Mouse (Mus musculus): ENCODE measurements at regions not wholly inside any gene's neighbourhood (a gene's known extent, or its start where the extent isn't known, plus 50 kb on each side); places are given as distances from the start of the nearest gene placed in this dataset.

DNA sequence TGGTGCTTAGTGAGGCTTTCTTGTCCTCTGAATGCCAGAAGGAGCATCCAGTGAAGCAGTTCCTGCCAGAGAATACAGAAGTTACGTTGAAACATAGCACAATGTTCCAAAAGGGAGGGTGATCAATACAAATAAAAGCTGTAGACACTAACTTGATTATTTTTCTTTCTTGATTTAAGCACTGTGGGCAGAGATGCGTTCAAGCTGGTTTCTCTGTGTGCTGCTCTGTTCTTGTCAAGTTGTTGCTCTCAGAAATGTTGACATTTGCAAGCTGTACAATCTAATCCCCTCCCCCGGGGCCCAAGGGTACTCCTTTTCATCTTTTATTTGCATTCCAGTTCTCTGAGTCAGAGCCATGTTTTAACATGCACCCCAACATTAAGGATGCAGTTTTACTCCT is 177.7 kb downstream of the Npr3 start:
- Histone ChIP-seq H3K27ac (replicated peaks; ENCODE audit: low read depth, low read length) (no peak overlapping the region), H3K4me2 (ENCODE audit: low read depth, severe bottlenecking) (no peak overlapping the region), H3K9ac (ENCODE audit: low read length) (no peak overlapping the region)

DNA sequence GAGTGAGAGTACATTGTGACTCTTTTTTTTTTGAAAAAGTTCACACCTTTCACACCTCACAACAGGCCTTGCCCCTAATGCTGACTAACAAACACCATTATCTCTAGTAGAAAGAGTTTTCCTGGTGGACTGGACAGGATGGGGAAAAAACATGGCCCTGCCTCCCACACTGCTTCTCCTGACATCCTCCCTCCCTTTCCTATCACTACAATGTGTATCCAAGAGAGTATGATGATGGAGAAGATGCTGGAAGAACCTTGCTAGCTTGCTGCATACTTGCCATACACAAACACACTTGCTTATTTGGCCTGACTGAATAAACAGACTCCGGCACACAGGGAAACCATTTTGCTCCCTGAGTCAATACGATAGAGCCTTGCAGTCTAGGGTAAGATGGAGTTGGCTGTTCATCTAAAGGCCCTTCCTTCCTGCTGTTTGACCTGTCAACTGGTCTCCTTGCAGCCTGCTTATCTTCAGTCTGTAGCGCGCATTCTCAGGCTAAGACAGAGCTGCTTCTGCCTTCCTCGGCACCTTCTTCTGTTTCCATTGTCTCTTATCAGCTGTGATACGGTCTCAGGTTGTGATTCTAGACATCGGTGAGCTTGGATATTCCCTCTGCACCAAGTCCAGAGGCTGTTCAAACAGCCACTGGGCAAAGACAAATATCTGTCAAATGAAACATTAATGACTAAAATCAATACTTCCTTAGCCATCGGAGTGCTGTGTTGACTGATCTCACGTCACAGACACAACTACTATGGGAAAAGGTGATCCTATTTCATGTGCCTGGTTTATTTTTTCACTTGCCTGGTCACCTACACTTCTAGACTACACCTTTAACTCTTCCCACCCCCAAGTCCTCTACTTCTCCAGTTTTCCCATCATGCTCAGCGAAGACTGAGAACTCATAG is 181.2 kb downstream of the Npr3 start:
- H3K27ac ChIP-seq (replicated peaks; ENCODE audit: low read depth, low read length): no peak overlapping the region
- 88% methylated on average over 10 of the region's 10 CpGs for WGBS
- H3K9ac ChIP-seq (ENCODE audit: low read length): no peak overlapping the region
- ATAC-seq (ENCODE audit: insufficient number of reproducible peaks, low FRiP score, low TSS enrichment, low read depth) (no peak), DNase-seq (ENCODE audit: low spot score) (no peak)
- no peaks in the 10 kb centered on the region for H3K27me3 ChIP-seq (ENCODE audit: control insufficient read depth, insufficient read depth, low read length)
- no peak overlapping the region for H3K4me3 ChIP-seq (ENCODE audit: low read depth, low read length)
- no peaks in the 10 kb centered on the region for H3K9me3 ChIP-seq (ENCODE audit: control insufficient read depth, low read length)
- H3K36me3 ChIP-seq (ENCODE audit: control insufficient read depth, insufficient read depth, low read length): no peaks in the 10 kb centered on the region
- no peaks in the 10 kb centered on the region for H3K4me1 ChIP-seq (ENCODE audit: control insufficient read depth, insufficient read depth, low read length)
- H3K4me2 ChIP-seq (ENCODE audit: low read depth, severe bottlenecking): no peak overlapping the region

More for the DNA sequence above, 177.7 kb downstream of the Npr3 start:
- no peaks in the 10 kb centered on the region for H3K4me1 ChIP-seq (ENCODE audit: control insufficient read depth, insufficient read depth, low read length)
- ATAC-seq (ENCODE audit: insufficient number of reproducible peaks, low FRiP score, low TSS enrichment, low read depth) (no peak), DNase-seq (ENCODE audit: low spot score) (no peak)
- WGBS: 53% methylated on average over 3 of the region's 3 CpGs
- H3K9me3 ChIP-seq (ENCODE audit: control insufficient read depth, low read length): no peaks in the 10 kb centered on the region
- no peaks in the 10 kb centered on the region for H3K27me3 ChIP-seq (ENCODE audit: control insufficient read depth, insufficient read depth, low read length)
- no peak overlapping the region for H3K4me3 ChIP-seq (ENCODE audit: low read depth, low read length)
- no peaks in the 10 kb centered on the region for H3K36me3 ChIP-seq (ENCODE audit: control insufficient read depth, insufficient read depth, low read length)

DNA sequence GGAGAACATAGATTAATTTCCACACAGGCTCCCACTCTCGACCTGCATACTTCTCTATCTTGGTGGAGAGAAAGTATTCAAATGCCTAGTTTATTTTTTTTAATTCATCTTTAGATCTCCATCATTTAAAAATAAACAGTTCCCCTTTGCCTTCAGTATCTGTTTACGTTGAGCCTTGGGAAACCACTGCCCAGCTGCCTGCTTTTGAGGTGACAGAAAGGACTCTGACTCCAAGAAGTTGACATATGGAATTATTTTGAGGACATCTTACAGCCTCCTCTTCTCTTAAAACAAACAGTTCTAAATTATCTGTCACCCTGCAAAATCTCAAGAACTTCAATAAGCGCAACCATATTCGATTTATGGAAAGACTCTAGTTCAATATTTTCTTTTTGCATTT is 186.4 kb downstream of the Npr3 start:
- no peaks in the 10 kb centered on the region for H3K4me1 ChIP-seq (ENCODE audit: control insufficient read depth, insufficient read depth, low read length)
- H3K9me3 ChIP-seq (ENCODE audit: control insufficient read depth, low read length): no peaks in the 10 kb centered on the region
- H3K9ac ChIP-seq (ENCODE audit: low read length): no peak overlapping the region
- no peak overlapping the region for H3K27ac ChIP-seq (replicated peaks; ENCODE audit: low read depth, low read length)
- no peak overlapping the region for H3K4me2 ChIP-seq (ENCODE audit: low read depth, severe bottlenecking)
- no peaks in the 10 kb centered on the region for H3K27me3 ChIP-seq (ENCODE audit: control insufficient read depth, insufficient read depth, low read length)
- no peak for DNase-seq (ENCODE audit: low spot score)
- WGBS: 67% methylated on average over 4 of the region's 4 CpGs
- ATAC-seq (ENCODE audit: insufficient number of reproducible peaks, low FRiP score, low TSS enrichment, low read depth): no peak
- H3K36me3 ChIP-seq (ENCODE audit: control insufficient read depth, insufficient read depth, low read length): no peaks in the 10 kb centered on the region
- no peak overlapping the region for H3K4me3 ChIP-seq (ENCODE audit: low read depth, low read length)

DNA sequence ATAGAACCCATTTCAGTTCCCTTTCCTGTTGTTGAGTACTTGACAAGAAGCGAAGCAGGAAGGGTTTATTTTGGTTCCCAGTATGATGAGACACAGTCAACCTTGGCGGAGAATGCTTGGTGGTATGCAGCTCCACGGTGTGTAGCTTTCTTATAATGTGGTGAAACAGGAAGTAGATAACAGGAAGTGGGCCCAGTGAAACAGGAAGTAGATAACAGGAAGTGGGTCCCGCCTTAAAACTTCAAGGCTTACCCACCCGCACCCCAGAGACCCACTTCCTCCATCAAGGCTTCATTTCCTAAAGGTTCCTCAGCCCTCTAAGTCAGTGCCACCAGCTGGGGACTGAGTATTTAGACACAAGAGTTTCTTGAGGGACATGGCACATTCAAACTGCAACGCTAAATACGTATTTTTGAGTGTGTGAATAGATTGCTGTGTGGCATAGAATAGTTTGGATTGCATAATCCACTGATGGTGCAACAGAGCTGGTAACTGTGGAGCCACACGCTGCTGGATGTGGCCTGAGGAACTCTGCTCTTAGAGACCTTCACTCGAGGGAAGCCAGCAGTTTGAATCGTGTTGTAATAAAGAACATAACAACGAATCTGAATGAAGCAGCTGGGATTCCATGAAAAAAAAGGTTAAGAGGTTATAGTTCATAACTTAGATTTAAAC is 190.8 kb downstream of the Npr3 start:
- WGBS: 91% methylated on average over 11 of the region's 11 CpGs

DNA sequence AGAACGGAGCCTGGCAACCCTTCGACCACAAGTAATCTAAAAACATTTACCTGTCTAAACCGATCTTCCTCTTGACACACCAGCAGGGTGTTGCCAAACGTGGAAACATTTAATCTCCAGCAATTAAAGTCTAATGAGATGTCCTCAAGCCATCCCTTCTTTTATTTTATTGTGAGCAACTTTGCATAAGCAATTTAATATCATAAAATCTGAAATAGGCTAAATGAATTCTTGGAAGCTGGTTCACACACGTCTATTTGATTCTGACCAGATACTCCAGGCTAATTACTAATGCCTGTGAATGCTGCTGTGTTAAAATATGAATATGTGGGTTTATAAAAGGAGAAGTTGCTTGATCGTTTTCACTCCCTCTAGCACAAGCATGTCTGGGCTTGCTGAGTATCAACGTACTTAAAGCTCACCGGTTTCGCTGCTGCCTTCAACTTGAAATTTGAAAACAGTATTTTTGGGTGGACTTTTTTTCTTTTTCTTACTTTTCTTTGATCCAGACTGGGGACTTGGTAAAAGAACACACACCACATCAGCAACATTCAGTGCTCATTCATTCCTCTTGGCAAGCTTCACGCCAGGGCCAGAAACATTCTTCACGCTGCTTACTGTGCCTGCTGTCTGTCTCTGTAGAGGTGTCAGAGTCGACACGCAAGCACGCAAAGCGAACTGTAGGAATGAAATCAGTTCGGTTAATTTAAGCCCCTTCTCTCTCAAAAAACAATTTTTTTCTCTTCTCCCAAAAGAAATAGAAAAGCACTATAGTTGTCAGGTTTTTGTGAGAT is 194.4 kb downstream of the Npr3 start:
- Histone ChIP-seq H3K9ac (ENCODE audit: low read length) (no peak overlapping the region), H3K4me2 (ENCODE audit: low read depth, severe bottlenecking) (no peak overlapping the region), H3K27me3 (ENCODE audit: control insufficient read depth, insufficient read depth, low read length) (no peaks in the 10 kb centered on the region), H3K27ac (replicated peaks; ENCODE audit: low read depth, low read length) (no peak overlapping the region), H3K4me1 (ENCODE audit: control insufficient read depth, insufficient read depth, low read length) (no peaks in the 10 kb centered on the region), H3K4me3 (ENCODE audit: low read depth, low read length) (no peak overlapping the region), H3K36me3 (ENCODE audit: control insufficient read depth, insufficient read depth, low read length) (no peaks in the 10 kb centered on the region), H3K9me3 (ENCODE audit: control insufficient read depth, low read length) (no peaks in the 10 kb centered on the region)
- ATAC-seq (ENCODE audit: insufficient number of reproducible peaks, low FRiP score, low TSS enrichment, low read depth): no peak
- DNase-seq (ENCODE audit: low spot score): no peak
- 66% methylated on average over 16 of the region's 16 CpGs for WGBS

More for the DNA sequence above, 190.8 kb downstream of the Npr3 start:
- no peaks in the 10 kb centered on the region for H3K9me3 ChIP-seq (ENCODE audit: control insufficient read depth, low read length)
- no peaks in the 10 kb centered on the region for H3K36me3 ChIP-seq (ENCODE audit: control insufficient read depth, insufficient read depth, low read length)
- DNase-seq (ENCODE audit: low spot score) (no peak), ATAC-seq (ENCODE audit: insufficient number of reproducible peaks, low FRiP score, low TSS enrichment, low read depth) (no peak)
- H3K9ac ChIP-seq (ENCODE audit: low read length): no peak overlapping the region
- H3K4me1 ChIP-seq (ENCODE audit: control insufficient read depth, insufficient read depth, low read length): no peaks in the 10 kb centered on the region
- no peak overlapping the region for H3K27ac ChIP-seq (replicated peaks; ENCODE audit: low read depth, low read length)
- no peak overlapping the region for H3K4me2 ChIP-seq (ENCODE audit: low read depth, severe bottlenecking)
- no peak overlapping the region for H3K4me3 ChIP-seq (ENCODE audit: low read depth, low read length)
- no peaks in the 10 kb centered on the region for H3K27me3 ChIP-seq (ENCODE audit: control insufficient read depth, insufficient read depth, low read length)

DNA sequence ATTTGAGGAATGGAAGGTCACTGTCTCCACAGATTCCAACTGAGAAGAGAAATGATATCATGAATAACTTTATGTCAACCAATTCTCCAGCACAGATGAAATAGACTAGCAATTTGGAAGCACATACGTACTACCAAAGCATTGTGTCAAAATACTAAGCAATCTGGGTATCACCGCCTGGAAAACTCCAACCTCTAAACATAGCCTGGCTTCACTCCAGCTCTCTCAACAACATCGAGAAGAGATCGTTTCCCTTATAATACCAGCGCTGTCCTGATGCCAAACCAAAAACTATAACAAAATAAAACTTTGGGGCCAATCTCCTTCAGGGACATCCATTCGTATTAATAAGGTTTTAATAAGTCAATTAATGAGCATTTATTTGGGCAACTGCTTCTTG is 205.8 kb downstream of the Npr3 start:
- no peaks in the 10 kb centered on the region for H3K9me3 ChIP-seq (ENCODE audit: control insufficient read depth, low read length)
- WGBS: 92% methylated on average over 6 of the region's 6 CpGs
- no peak overlapping the region for H3K27ac ChIP-seq (replicated peaks; ENCODE audit: low read depth, low read length)
- H3K4me1 ChIP-seq (ENCODE audit: control insufficient read depth, insufficient read depth, low read length): no peaks in the 10 kb centered on the region
- H3K4me3 ChIP-seq (ENCODE audit: low read depth, low read length): no peak overlapping the region
- no peak overlapping the region for H3K9ac ChIP-seq (ENCODE audit: low read length)
- no peak for DNase-seq (ENCODE audit: low spot score)
- H3K4me2 ChIP-seq (ENCODE audit: low read depth, severe bottlenecking): no peak overlapping the region
- ATAC-seq (ENCODE audit: insufficient number of reproducible peaks, low FRiP score, low TSS enrichment, low read depth): no peak
- no peaks in the 10 kb centered on the region for H3K27me3 ChIP-seq (ENCODE audit: control insufficient read depth, insufficient read depth, low read length)
- H3K36me3 ChIP-seq (ENCODE audit: control insufficient read depth, insufficient read depth, low read length): no peaks in the 10 kb centered on the region

DNA sequence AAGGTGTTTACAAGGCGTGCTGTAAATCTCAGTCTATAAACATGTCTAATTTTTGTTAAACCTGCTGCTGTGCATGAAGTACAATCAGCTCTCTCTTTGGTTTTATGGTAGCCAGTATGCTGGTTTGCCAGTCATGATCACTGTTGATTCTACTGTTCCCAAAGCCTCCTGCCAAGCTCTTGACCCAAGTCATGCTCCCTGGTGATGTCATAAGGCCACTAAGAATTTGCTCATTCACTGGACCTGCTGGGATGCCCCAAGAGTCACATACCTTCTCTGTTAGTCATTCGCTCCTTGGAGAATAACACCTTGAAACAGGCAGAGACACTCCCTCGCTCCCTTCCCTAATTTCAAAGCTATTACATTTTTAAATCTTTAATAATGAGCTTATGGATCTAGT is 207.2 kb downstream of the Npr3 start:
- 83% methylated on average over 3 of the region's 3 CpGs for WGBS

DNA sequence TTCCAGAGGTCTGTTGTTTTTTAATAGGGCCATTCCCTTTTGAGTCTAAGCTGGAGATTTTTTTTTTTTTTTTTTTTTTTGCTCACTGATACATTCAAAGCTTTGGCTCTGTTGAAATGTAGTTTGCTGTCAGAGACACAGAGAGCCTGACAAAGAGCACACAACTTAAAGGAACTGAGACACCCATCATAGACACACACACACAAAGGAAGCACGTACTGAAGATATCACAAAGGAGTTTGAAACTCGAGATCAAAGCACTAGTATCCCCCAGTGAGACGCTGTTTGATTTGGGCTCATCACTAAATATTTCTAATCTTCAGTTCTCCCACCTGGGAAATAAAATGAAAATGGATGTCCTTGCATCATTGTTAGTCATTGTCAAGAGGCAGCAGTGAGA is 210.0 kb downstream of the Npr3 start:
- H3K4me3 ChIP-seq (ENCODE audit: low read depth, low read length): no peak overlapping the region
- ATAC-seq (ENCODE audit: insufficient number of reproducible peaks, low FRiP score, low TSS enrichment, low read depth) (no peak), DNase-seq (ENCODE audit: low spot score) (no peak)
- no peak overlapping the region for H3K27ac ChIP-seq (replicated peaks; ENCODE audit: low read depth, low read length)
- 57% methylated on average over 3 of the region's 3 CpGs for WGBS
- H3K4me1 ChIP-seq (ENCODE audit: control insufficient read depth, insufficient read depth, low read length): no peaks in the 10 kb centered on the region
- H3K4me2 ChIP-seq (ENCODE audit: low read depth, severe bottlenecking): no peak overlapping the region
- H3K9ac ChIP-seq (ENCODE audit: low read length): no peak overlapping the region
- no peaks in the 10 kb centered on the region for H3K27me3 ChIP-seq (ENCODE audit: control insufficient read depth, insufficient read depth, low read length)
- H3K36me3 ChIP-seq (ENCODE audit: control insufficient read depth, insufficient read depth, low read length): no peaks in the 10 kb centered on the region
- no peaks in the 10 kb centered on the region for H3K9me3 ChIP-seq (ENCODE audit: control insufficient read depth, low read length)

More for the DNA sequence above, 207.2 kb downstream of the Npr3 start:
- Histone ChIP-seq H3K27me3 (ENCODE audit: control insufficient read depth, insufficient read depth, low read length) (no peaks in the 10 kb centered on the region), H3K9me3 (ENCODE audit: control insufficient read depth, low read length) (no peaks in the 10 kb centered on the region), H3K4me3 (ENCODE audit: low read depth, low read length) (no peak overlapping the region), H3K27ac (replicated peaks; ENCODE audit: low read depth, low read length) (no peak overlapping the region), H3K9ac (ENCODE audit: low read length) (no peak overlapping the region), H3K36me3 (ENCODE audit: control insufficient read depth, insufficient read depth, low read length) (no peaks in the 10 kb centered on the region), H3K4me1 (ENCODE audit: control insufficient read depth, insufficient read depth, low read length) (no peaks in the 10 kb centered on the region), H3K4me2 (ENCODE audit: low read depth, severe bottlenecking) (no peak overlapping the region)
- ATAC-seq (ENCODE audit: insufficient number of reproducible peaks, low FRiP score, low TSS enrichment, low read depth): 0 out of 2 replicates have a peak, but pooled peaks have one; percentile 21
- DNase-seq (ENCODE audit: low spot score): no peak

All from limb, embryonic 11.5 days (tissue).